Mouse (Mus musculus): ENCODE data around the gene Hoxb1.
A peak's percentile ranks its signal among the peaks of the same experiment; 100 is the strongest.

Hoxb1 gene

GRCm38 (mm10) chr11:96365441-96366091, at the start of gene Hoxb1:
Gene Hoxb1, plus strand, starts transcription at chr11:96365752.
- no peak for DNase-seq

GRCm38 (mm10) chr11:96316696-96317607, 48.6 kb upstream of the Hoxb1 start:
- DNase-seq: no peak

GRCm38 (mm10) chr11:96317608-96318367, 47.8 kb upstream of the Hoxb1 start, which contains the start of gene Hoxb4:
Gene Hoxb4, plus strand, starts transcription at chr11:96318267.
- DNase-seq: peak; percentile 62

GRCm38 (mm10) chr11:96318368-96319070, 47.0 kb upstream of the Hoxb1 start:
- DNase-seq: peak; percentile 86

GRCm38 (mm10) chr11:96319071-96319902, 46.3 kb upstream of the Hoxb1 start:
- peak; percentile 66 for DNase-seq

GRCm38 (mm10) chr11:96319910-96320309, 45.6 kb upstream of the Hoxb1 start:
- DNase-seq: peak; percentile 75

GRCm38 (mm10) chr11:96320688-96321087, 44.9 kb upstream of the Hoxb1 start:
- peak; percentile 55 for DNase-seq

- DNase-seq: no peak
Observed at GRCm38 (mm10) chr11:96321846-96322245, 43.7 kb upstream of the Hoxb1 start.

GRCm38 (mm10) chr11:96322738-96323137, 42.8 kb upstream of the Hoxb1 start:
- DNase-seq: no peak

- DNase-seq: no peak
Observed at GRCm38 (mm10) chr11:96323154-96323553, 42.4 kb upstream of the Hoxb1 start, which contains the start of gene Hoxb3. Gene Hoxb3, plus strand, starts transcription at chr11:96323326.

GRCm38 (mm10) chr11:96324125-96324524, 41.4 kb upstream of the Hoxb1 start:
- no peak for DNase-seq

- no peak for DNase-seq
Observed at GRCm38 (mm10) chr11:96324965-96325364, 40.6 kb upstream of the Hoxb1 start.

GRCm38 (mm10) chr11:96325747-96326212, 39.8 kb upstream of the Hoxb1 start:
- DNase-seq: no peak

- DNase-seq: no peak
Observed at GRCm38 (mm10) chr11:96326705-96327104, 38.8 kb upstream of the Hoxb1 start.

GRCm38 (mm10) chr11:96327122-96327521, 38.4 kb upstream of the Hoxb1 start:
- DNase-seq: no peak

- no peak for DNase-seq
Observed at GRCm38 (mm10) chr11:96327750-96328149, 37.8 kb upstream of the Hoxb1 start.

- DNase-seq: no peak
Observed at GRCm38 (mm10) chr11:96328605-96329004, 36.9 kb upstream of the Hoxb1 start.

GRCm38 (mm10) chr11:96332105-96332504, 33.4 kb upstream of the Hoxb1 start:
- DNase-seq: no peak

GRCm38 (mm10) chr11:96332618-96333032, 32.9 kb upstream of the Hoxb1 start:
- DNase-seq: no peak

- DNase-seq: no peak
Observed at GRCm38 (mm10) chr11:96333241-96334001, 32.1 kb upstream of the Hoxb1 start.

- DNase-seq: no peak
Observed at GRCm38 (mm10) chr11:96334002-96334364, 31.6 kb upstream of the Hoxb1 start.

Measured in kidney, adult 18-20 months (tissue).